Mouse (Mus musculus) heart, embryonic 14.5 days (tissue): ENCODE measurements around the gene Aunip. TPM values are rescaled to one million over a fixed set of nuclear protein-coding genes. Genes with fewer than 3 reads are reported as not detected.
"Not testable (repeated sequence)": the region's sequence is repeated elsewhere in the genome, so short reads cannot be mapped to it uniquely, and the experiment has no call there.

Experiments used
- ATAC-seq: fragments of 200-750 bp; cut with Nextera tagmentation; 2 replicates; pipeline ENCODE4 v1.8.0; 2017; ENCODE audit warnings: low read depth, moderate TSS enrichment; ENCODE audit not compliant: insufficient number of reproducible peaks, insufficient read depth, low FRiP score
- H3K27ac ChIP-seq, 2 experiments: fragments of 200-500 bp in 1 of 2; fragments of 300-500 bp in 1 of 2; sonication (generic) in 1 of 2; replicated peaks in 1 of 2; 2 replicates each; pipeline ENCODE4 v1.5.1; 2012 to 2014; ENCODE audit warnings: low read depth in 2 of 2, low read length in 2 of 2, control low read depth in 1 of 2, mild to moderate bottlenecking in 1 of 2, mixed read lengths in 1 of 2; ENCODE audit not compliant: control insufficient read depth in 1 of 2, insufficient read depth in 1 of 2
- H3K27me3 ChIP-seq: fragments of 300-500 bp; sonication (generic); 2 replicates; pipeline ENCODE4 v1.6.1; 2014; ENCODE audit warnings: mild to moderate bottlenecking, low read length, control low read depth; ENCODE audit not compliant: control insufficient read depth, insufficient read depth
- H3K36me3 ChIP-seq: fragments of 300-500 bp; sonication (generic); 2 replicates; pipeline ENCODE4 v1.6.1; 2014; ENCODE audit warnings: mild to moderate bottlenecking, control low read depth, low read length, mixed read lengths; ENCODE audit not compliant: control insufficient read depth, insufficient read depth
- H3K4me1 ChIP-seq, 2 experiments: fragments of 200-500 bp in 1 of 2; fragments of 300-500 bp in 1 of 2; sonication (generic) in 1 of 2; 2 replicates each; pipeline ENCODE4 v1.6.1; 2012 to 2014; ENCODE audit warnings: low read length in 2 of 2, control low read depth in 1 of 2, mixed read lengths in 1 of 2; ENCODE audit not compliant: control insufficient read depth in 2 of 2, insufficient read depth in 2 of 2
- H3K4me2 ChIP-seq: fragments of 300-500 bp; sonication (generic); 2 replicates; pipeline ENCODE4 v1.6.1; 2014; ENCODE audit warnings: mild to moderate bottlenecking, low read length
- H3K4me3 ChIP-seq, 2 experiments: fragments of 200-500 bp in 1 of 2; fragments of 300-500 bp in 1 of 2; sonication (generic) in 1 of 2; 2 replicates each; pipeline ENCODE4 v1.5.1; 2012 to 2014; ENCODE audit warnings: low read length in 2 of 2, mild to moderate bottlenecking in 2 of 2, control low read depth in 1 of 2, low read depth in 1 of 2, moderate library complexity in 1 of 2; ENCODE audit not compliant: control insufficient read depth in 1 of 2, insufficient read depth in 1 of 2
- H3K9ac ChIP-seq: fragments of 300-500 bp; sonication (generic); 2 replicates; pipeline ENCODE4 v1.6.1; 2014; ENCODE audit warnings: mild to moderate bottlenecking, low read length
- H3K9me3 ChIP-seq: fragments of 300-500 bp; sonication (generic); 2 replicates; pipeline ENCODE4 v1.6.1; 2016; ENCODE audit warnings: low read length, control low read depth; ENCODE audit not compliant: control insufficient read depth
- WGBS: fragments of 180-500 bp; shearing (Covaris S2); extraction: QIAGEN DNeasy Blood & Tissue Kit; methylation state at CpG from one replicate; pipeline ENCODE4 v1.1.7; 2014; 5-methylcytosine and 5-hydroxymethylcytosine counted together
- polyA plus RNA-seq: library from polyadenylated mRNA; unstranded; fragments of >200 nt; fragmentation: Nextera tagmentation; extraction: Ambion mirVana; gene quantifications from 2 replicates; pipeline ENCODE4 v1.2.1, GENCODE M21; 2014

Gene Aunip
- polyA plus RNA-seq, 1 experiment from 2014 or later: 3.2 TPM

DNA sequence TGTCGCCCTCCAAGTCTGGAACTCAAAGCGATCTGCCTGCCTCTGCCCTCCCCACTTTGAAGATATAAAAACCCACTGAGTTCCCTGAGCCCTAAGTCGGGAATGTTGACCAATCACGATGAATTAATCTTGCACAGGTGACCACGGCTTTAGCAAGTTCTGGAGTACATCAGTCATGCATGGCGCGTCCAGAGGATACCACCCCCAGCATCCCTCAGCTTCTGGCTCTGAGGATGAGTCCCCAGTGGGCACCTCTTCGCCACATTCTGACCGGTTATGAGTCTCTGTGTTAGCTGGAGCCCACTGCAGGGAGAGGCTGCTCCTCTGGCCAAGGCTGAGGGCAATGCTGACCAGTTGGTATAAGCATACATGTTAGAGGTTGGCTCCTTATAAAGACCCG is 26.6 kb upstream of the Aunip start:
- 78% methylated on average over 10 of the region's 10 CpGs for WGBS
- H3K4me3 ChIP-seq: no peak overlapping the region
- no peak for ATAC-seq

DNA sequence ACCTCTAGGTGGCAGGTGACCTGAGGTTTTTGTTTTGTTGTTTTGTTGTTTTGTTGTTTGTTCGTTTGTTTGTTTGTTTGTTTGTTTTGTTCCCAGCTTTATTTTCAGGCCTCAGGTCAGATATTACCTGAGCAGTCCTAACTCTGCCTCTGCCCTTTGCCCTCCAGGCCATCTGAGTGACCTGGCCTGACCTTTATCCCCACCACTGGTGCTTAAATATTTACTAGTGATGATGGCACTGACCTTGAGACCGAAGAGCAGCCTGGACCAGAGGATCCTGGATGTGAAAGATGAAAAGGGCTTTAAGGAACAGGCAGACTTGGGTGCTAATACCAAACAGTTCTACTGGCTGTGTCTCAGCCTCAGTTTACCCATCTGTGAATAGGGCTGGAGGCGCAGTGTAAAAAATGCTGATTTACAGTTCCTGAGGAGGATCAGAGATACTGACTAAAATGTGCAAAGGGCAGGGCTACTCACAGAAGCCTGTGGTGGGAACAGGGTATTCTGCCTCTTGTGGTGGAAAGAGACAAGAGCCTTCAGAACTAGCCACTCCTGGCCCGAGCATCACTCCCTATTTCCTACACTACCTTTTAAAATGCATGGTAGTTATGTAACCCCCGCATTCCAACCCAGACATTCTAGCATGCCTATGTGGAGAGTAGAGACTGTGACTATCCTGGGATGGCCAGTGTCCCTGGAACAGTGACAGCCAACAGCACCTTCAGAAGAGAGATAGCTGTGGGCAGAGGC is 25.5 kb upstream of the Aunip start:
- Histone ChIP-seq H3K9me3 (peaks cover under 1% of the 10 kb centered on the region; the same call in 1 of the 2 replicates), H3K4me1 (peaks cover 0 to 2% of the 10 kb centered on the region in 2 experiments; a peak in 1 of 4 replicates), H3K27me3 (no peaks in the 10 kb centered on the region; the same call in 1 of the 2 replicates), H3K4me2 (no peak overlapping the region), H3K4me3 (no peak overlapping the region), H3K9ac (no peak overlapping the region), H3K36me3 (no peaks in the 10 kb centered on the region), H3K27ac (no peak overlapping the region)
- ATAC-seq: no peak
- WGBS: 78% methylated on average over 5 of the region's 5 CpGs

More for the DNA sequence above, 26.6 kb upstream of the Aunip start:
- no peaks in the 10 kb centered on the region for H3K9me3 ChIP-seq
- H3K36me3 ChIP-seq: no peaks in the 10 kb centered on the region
- H3K4me2 ChIP-seq: no peak overlapping the region
- H3K4me1 ChIP-seq: peaks cover 0 to 2% of the 10 kb centered on the region in 2 experiments; a peak in 1 of 4 replicates
- H3K27me3 ChIP-seq: no peaks in the 10 kb centered on the region; the same call in 1 of the 2 replicates
- no peak overlapping the region for H3K9ac ChIP-seq
- H3K27ac ChIP-seq: no peak overlapping the region

DNA sequence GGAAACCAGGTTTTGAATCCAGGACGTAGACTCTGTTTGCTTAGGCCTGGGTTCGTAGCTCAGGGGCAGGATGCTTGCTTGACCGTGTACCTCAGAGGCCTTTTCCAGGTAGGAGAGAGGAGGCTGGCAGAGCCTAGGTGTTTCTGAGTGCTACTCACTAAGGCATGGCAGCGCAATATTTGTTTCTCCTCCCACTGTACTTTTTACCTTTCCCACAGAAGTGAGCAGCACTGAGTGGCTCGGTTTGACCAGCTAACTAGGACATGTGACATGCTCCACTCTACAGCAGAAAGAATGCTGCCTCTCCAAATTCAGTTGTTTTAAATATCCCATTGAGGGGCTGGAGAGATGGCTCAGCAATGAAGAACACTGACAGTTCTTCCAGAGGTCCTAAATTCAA is 22.6 kb upstream of the Aunip start:
- H3K27me3 ChIP-seq: no peaks in the 10 kb centered on the region
- no peak overlapping the region for H3K4me2 ChIP-seq
- ATAC-seq: no peak
- no peak overlapping the region for H3K9ac ChIP-seq
- WGBS: 86% methylated on average over 5 of the region's 5 CpGs
- no peak overlapping the region for H3K27ac ChIP-seq
- peaks cover 0 to 2% of the 10 kb centered on the region in 2 experiments; a peak in 1 of 4 replicates for H3K4me1 ChIP-seq
- no peak overlapping the region for H3K4me3 ChIP-seq
- peaks cover 3% of the 10 kb centered on the region; the same call in 1 of the 2 replicates for H3K9me3 ChIP-seq
- no peaks in the 10 kb centered on the region for H3K36me3 ChIP-seq

DNA sequence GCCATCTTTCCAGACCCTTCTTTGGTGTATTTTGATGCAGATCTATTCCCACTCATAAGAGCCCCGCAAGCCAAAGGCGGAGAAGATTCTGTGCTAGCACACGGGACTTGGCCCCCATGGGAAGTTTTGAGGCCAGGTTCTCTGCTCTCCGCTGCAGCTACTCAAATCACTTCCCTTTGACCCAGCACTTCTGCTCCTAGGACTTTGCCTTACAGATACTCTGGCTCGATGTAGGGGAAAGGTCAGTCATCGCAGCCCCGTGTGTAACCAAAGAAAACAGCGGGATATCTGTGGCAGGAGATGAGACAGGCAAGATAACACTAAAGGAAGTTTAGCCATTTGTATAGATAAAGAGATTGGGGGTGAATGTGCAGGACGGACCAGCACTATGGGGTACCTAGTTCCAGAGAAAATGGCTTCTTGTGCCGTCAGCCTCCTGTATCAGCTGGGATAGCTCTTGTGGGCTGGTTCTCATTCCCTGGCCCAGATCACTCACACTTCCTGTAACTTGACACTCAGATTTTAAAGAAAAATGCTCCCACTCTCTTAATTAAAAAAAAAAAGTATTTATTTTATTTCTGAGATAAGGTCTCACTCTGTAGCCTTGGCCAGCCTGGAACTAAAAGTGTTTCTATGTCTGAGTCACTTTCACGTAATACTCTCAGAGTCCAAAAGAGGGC is 20.7 kb upstream of the Aunip start:
- Histone ChIP-seq H3K27me3 (no peaks in the 10 kb centered on the region), H3K4me3 (no peak overlapping the region), H3K9me3 (peaks cover 3% of the 10 kb centered on the region; the same call in 1 of the 2 replicates), H3K9ac (no peak overlapping the region), H3K4me2 (no peak overlapping the region), H3K4me1 (peaks cover 9 to 10% of the 10 kb centered on the region in 2 experiments), H3K27ac (no peak overlapping the region), H3K36me3 (no peaks in the 10 kb centered on the region)
- ATAC-seq: no peak
- 74% methylated on average over 11 of the region's 11 CpGs for WGBS

DNA sequence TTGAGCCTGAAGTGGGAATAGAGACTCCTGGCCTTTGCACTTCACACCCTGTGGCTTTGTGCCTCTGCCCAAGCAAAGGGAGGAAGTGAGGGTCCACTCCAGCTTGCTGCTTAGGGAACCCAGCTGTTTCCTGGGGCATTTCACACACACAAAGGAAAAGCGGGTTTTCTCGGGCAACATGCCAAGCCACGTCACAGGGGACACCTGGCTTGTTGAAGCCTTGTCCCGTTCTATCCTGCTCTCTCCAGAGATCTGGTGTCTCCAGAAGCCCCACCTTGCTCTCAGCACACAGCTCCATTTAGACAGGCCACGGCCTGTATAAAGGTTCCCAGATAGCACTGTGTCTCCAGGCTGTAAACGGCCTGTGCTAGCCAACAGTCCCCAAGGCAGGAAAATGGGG is 19.1 kb upstream of the Aunip start:
- no peaks in the 10 kb centered on the region for H3K27me3 ChIP-seq
- no peak overlapping the region for H3K27ac ChIP-seq
- H3K9me3 ChIP-seq: peaks cover 3% of the 10 kb centered on the region; the same call in 1 of the 2 replicates
- H3K36me3 ChIP-seq: no peaks in the 10 kb centered on the region
- H3K4me3 ChIP-seq: no peak overlapping the region
- no peak overlapping the region for H3K4me2 ChIP-seq
- ATAC-seq: no peak
- H3K9ac ChIP-seq: no peak overlapping the region
- H3K4me1 ChIP-seq: peaks cover 23 to 25% of the 10 kb centered on the region in 2 experiments
- WGBS: 59% methylated on average over 6 of the region's 6 CpGs

DNA sequence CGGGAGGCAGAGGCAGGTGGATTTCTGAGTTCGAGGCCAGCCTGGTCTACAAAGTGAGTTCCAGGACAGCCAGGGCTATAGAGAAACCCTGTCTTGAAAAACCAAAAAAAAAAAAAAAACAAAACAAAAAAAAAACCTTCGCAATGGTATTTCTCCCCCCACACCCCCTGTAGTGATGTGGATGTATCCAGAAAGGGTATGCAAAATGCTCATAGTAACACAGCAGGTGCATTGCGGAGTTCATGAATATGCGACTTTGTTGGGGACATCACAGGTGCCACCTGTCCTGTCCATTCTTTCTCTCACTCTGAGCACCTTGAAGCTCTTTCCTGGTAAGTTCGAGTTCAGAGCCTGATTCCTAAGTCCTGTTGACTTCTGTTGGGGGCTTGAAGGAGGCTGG is 16.6 kb upstream of the Aunip start:
- H3K27ac ChIP-seq: 0 out of 4 replicates have a peak overlapping the region, but pooled peaks of 1 of the 2 experiments have one; percentile 82
- 91% methylated on average over 6 of the region's 6 CpGs for WGBS

DNA sequence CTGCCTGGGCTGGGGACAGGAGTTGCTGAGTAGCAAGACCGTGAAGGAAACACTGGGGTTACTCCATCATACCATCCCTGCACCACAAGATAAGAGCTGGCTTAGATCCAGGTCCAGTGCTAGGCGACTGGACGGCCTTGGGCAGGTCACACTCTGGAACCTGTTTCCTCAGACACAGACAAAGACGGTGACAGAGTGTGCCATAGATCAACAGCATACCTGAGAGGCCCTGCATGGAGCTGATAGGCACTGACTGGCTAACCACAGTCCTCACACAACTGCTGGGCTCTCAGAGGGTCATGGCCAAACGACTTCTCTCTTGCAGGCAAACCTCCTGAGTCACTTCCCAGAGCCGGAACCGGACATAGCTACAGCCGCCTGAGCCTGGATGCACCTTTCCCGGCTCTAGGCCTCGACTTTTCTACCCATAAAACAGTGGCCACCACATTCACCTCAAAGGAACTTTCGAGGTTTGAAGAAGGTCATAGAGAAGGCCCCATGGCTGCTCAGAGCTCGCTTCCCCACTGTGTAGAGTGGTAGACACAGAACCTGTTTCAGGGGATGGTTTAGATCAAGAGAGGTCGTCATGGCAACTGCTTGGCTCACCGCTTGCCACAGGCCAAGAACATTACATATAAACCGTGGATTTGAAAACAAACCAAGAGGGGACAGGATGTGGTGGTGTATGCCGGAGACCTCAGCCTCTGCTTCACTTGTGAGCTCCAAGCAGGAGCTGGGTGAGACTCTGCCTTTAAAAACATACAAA is 15.8 kb upstream of the Aunip start:
- H3K4me2 ChIP-seq: no peak overlapping the region
- H3K27ac ChIP-seq: peak overlapping the region; percentile 21 to 82; a peak in 3 of 4 replicates
- no peaks in the 10 kb centered on the region for H3K27me3 ChIP-seq
- H3K9me3 ChIP-seq: peaks cover 3% of the 10 kb centered on the region; the same call in 1 of the 2 replicates
- no peaks in the 10 kb centered on the region for H3K36me3 ChIP-seq
- peak; percentile 25; the same call in 1 of the 2 replicates for ATAC-seq
- H3K4me1 ChIP-seq: peaks cover 38 to 44% of the 10 kb centered on the region in 2 experiments
- 41% methylated on average over 16 of the region's 16 CpGs for WGBS
- H3K4me3 ChIP-seq: no peak overlapping the region
- 0 out of 2 replicates have a peak overlapping the region, but pooled peaks have one; percentile 8 for H3K9ac ChIP-seq

More for the DNA sequence above, 16.6 kb upstream of the Aunip start:
- H3K9me3 ChIP-seq, ATAC-seq, H3K4me2 ChIP-seq, H3K9ac ChIP-seq, H3K27me3 ChIP-seq, H3K4me3 ChIP-seq, H3K36me3 ChIP-seq: not testable (repeated sequence)
- peaks cover 38 to 44% of the 10 kb centered on the region in 2 experiments for H3K4me1 ChIP-seq
